Mouse (Mus musculus) midbrain, embryonic 14.5 days (tissue): Measurements from ENCODE around the gene Erbb3. TPM values are rescaled to one million over a fixed set of nuclear protein-coding genes. Genes with fewer than 3 reads are reported as not detected.
"Not testable (repeated sequence)": the region's sequence is repeated elsewhere in the genome, so short reads cannot be mapped to it uniquely, and the experiment has no call there.

ENCODE experiments used
- ATAC-seq: fragments of 200-750 bp; cut with Nextera tagmentation; 2 replicates; pipeline ENCODE4 v1.8.0; 2017; ENCODE audit warnings: moderate number of reproducible peaks, moderate library complexity; ENCODE audit not compliant: low FRiP score, low TSS enrichment
- DNase-seq: peaks from one replicate; pipeline ENCODE4 v3.0.0-alpha.2; 2015
- H3K27ac ChIP-seq: fragments of 300-500 bp; sonication (generic); replicated peaks from 2 replicates; pipeline ENCODE4 v1.5.1; 2014; ENCODE audit warnings: mild to moderate bottlenecking, low read depth, low read length, moderate library complexity
- H3K27me3 ChIP-seq: fragments of 300-500 bp; sonication (generic); 2 replicates; pipeline ENCODE4 v1.6.1; 2014; ENCODE audit warnings: low read length, control low read depth, mixed read lengths; ENCODE audit not compliant: control insufficient read depth, insufficient read depth
- H3K36me3 ChIP-seq: fragments of 300-500 bp; sonication (generic); 2 replicates; pipeline ENCODE4 v1.6.1; 2014; ENCODE audit warnings: low read length, control low read depth; ENCODE audit not compliant: control insufficient read depth, insufficient read depth
- H3K4me1 ChIP-seq: fragments of 300-500 bp; sonication (generic); 2 replicates; pipeline ENCODE4 v1.6.1; 2014; ENCODE audit warnings: mild to moderate bottlenecking, antibody characterized with exemption, low read length, control low read depth; ENCODE audit not compliant: control insufficient read depth, insufficient read depth
- H3K4me2 ChIP-seq: fragments of 300-500 bp; sonication (generic); 2 replicates; pipeline ENCODE4 v1.6.1; 2014; ENCODE audit warnings: mild to moderate bottlenecking, low read length, moderate library complexity
- H3K4me3 ChIP-seq: fragments of 300-500 bp; sonication (generic); replicated peaks from 2 replicates; pipeline ENCODE4 v1.5.1; 2014; ENCODE audit warnings: low read depth, low read length
- H3K9ac ChIP-seq: fragments of 300-500 bp; sonication (generic); replicated peaks from 2 replicates; pipeline ENCODE4 v1.6.1; 2014; ENCODE audit warnings: mild to moderate bottlenecking, low read length, moderate library complexity
- H3K9me3 ChIP-seq: fragments of 300-500 bp; sonication (generic); 2 replicates; pipeline ENCODE4 v1.6.1; 2016; ENCODE audit warnings: low read length, control low read depth, mixed read lengths; ENCODE audit not compliant: control insufficient read depth
- WGBS: fragments of 180-500 bp; shearing (Covaris S2); extraction: QIAGEN DNeasy Blood & Tissue Kit; methylation state at CpG from one replicate; pipeline ENCODE4 v1.1.7; 2014; 5-methylcytosine and 5-hydroxymethylcytosine counted together
- polyA plus RNA-seq: library from polyadenylated mRNA; unstranded; fragments of >200 nt; fragmentation: Nextera tagmentation; extraction: Ambion mirVana; gene quantifications from 2 replicates; pipeline ENCODE4 v1.2.1, GENCODE M21; 2014

The Erbb3 gene
- polyA plus RNA-seq, 1 experiment from 2014 or later = 0.47 TPM

- H3K27me3 ChIP-seq = no peaks in the 10 kb centered on the region
- H3K36me3 ChIP-seq = peaks cover 43% of the 10 kb centered on the region
- ATAC-seq (no peak), DNase-seq (no peak)
- no peak overlapping the region for H3K4me2 ChIP-seq
- H3K4me1 ChIP-seq = no peaks in the 10 kb centered on the region
- H3K9ac ChIP-seq = no peak overlapping the region
- no peak overlapping the region for H3K27ac ChIP-seq
- H3K4me3 ChIP-seq = no peak overlapping the region
- H3K9me3 ChIP-seq = no peaks in the 10 kb centered on the region
These were observed 33.2 kb downstream of the Erbb3 start for GRCm38 (mm10) chr10:128556286-128556685.

GRCm38 (mm10) chr10:128555567-128555966 is 33.9 kb downstream of the Erbb3 start:
- DNase-seq, H3K27ac ChIP-seq, H3K4me3 ChIP-seq, H3K4me2 ChIP-seq, H3K27me3 ChIP-seq, H3K4me1 ChIP-seq, H3K9ac ChIP-seq, ATAC-seq, H3K9me3 ChIP-seq: not testable (repeated sequence)
- 84% methylated on average over 1 of the region's 1 CpGs for WGBS
- peaks cover 36% of the 10 kb centered on the region for H3K36me3 ChIP-seq

DNA sequence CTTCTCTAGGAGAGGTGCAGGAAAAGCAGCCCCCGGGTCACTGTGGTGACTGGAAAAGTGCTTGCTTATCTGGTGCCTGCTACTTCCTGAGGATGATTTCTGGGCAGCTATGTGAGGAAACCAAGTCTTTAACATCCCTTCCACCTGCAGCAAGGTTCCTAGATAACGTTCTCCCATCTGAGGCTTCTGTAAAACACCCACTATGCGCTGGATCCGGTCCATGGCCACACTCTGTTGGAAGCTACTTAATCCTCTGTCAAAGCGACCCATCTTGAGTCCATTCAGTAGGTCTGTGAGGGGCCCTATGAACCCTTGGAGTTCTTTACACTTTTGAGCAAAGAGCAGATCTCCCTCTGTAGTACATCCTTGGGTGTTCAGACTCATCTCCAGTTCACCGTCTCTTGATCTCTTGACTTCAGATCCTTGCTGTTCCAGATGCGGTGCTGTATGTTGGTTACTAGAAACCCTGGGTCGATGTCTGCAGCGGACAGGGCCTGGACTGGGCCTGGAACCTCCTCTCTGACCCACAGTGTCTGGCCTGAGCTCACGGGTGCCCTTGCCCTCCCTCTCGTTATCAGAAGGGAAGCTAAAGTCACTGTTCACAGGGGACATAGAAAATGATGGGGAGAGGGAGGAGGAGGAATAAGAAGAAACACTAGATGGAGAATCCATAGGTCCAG is 39.2 kb downstream of the Erbb3 start:
- not testable (repeated sequence) for H3K36me3 ChIP-seq, DNase-seq, ATAC-seq, H3K4me3 ChIP-seq, H3K4me1 ChIP-seq, H3K9ac ChIP-seq, H3K9me3 ChIP-seq, H3K4me2 ChIP-seq, H3K27me3 ChIP-seq
- 90% methylated on average over 11 of the region's 11 CpGs for WGBS
- peak overlapping the region; percentile 60; the same call in 1 of the 2 replicates for H3K27ac ChIP-seq

GRCm38 (mm10) chr10:128549682-128550057 is 39.8 kb downstream of the Erbb3 start:
- Histone ChIP-seq H3K4me3 (peak overlapping the region; percentile 73; the same call in 1 of the 2 replicates), H3K27ac (peak overlapping the region; percentile 60; the same call in 1 of the 2 replicates), H3K4me2 (peak overlapping the region; percentile 83)
- not testable (repeated sequence) for ATAC-seq, H3K4me1 ChIP-seq, H3K27me3 ChIP-seq, H3K9ac ChIP-seq, H3K36me3 ChIP-seq, H3K9me3 ChIP-seq, DNase-seq
- WGBS = 59% methylated on average over 6 of the region's 6 CpGs

GRCm38 (mm10) chr10:128548947-128549681 is 40.3 kb downstream of the Erbb3 start, which contains the start of gene Rpl41:
Gene Rpl41 (minus strand): TSS chr10:128549305.
- H3K36me3 ChIP-seq = peaks cover 15% of the 10 kb centered on the region
- WGBS = under 1% methylated on average over 31 of the region's 31 CpGs

DNA sequence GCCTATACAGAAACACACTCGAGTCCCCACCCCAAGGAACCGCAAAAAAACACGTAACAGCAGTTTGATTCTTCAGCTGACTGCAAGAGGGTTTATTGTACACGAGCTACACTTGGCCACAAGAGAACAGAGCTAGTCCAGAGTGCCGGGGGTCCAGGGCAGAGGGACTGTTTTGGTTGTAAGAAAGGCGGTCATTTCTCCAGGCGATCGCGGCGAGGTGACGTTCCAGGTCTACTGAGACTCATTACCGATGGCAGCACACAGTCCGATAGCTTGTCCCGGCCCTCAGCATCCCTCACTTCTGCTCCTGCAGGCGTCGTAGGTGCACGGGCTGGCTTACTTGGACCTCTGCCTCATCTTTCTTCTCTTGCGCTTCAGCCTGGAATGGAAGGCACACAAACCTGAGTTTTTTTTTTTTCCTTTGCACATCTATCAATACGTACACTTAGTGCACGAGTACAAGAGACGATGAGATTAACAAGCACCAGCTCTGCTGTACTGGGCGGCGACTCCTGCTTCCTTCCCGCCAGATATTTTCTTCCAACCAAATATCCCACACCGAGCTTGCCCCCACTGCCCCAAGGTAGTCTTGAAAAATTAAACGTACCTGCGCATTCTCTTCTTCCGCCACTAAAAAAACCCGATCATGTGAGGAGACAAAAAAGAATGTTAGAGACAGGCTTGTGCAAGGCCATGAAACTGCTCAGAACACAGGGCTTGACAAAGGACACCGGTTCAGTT is 41.2 kb downstream of the Erbb3 start:
- 1% methylated on average over 20 of the region's 30 CpGs for WGBS

More at GRCm38 (mm10) chr10:128548947-128549681, 40.3 kb downstream of the Erbb3 start, which contains the start of gene Rpl41:
- Histone ChIP-seq H3K9me3 (no peaks in the 10 kb centered on the region), H3K4me1 (peaks cover 8% of the 10 kb centered on the region), H3K27ac (peak within 1 kb of the TSS; percentile 96), H3K4me3 (peak within 1 kb of the TSS; percentile 73), H3K9ac (peak within 1 kb of the TSS; percentile 92), H3K4me2 (peak within 1 kb of the TSS; percentile 83), H3K27me3 (no peaks in the 10 kb centered on the region)
- DNase-seq (peak; percentile 98), ATAC-seq (peak; percentile 91)

DNA sequence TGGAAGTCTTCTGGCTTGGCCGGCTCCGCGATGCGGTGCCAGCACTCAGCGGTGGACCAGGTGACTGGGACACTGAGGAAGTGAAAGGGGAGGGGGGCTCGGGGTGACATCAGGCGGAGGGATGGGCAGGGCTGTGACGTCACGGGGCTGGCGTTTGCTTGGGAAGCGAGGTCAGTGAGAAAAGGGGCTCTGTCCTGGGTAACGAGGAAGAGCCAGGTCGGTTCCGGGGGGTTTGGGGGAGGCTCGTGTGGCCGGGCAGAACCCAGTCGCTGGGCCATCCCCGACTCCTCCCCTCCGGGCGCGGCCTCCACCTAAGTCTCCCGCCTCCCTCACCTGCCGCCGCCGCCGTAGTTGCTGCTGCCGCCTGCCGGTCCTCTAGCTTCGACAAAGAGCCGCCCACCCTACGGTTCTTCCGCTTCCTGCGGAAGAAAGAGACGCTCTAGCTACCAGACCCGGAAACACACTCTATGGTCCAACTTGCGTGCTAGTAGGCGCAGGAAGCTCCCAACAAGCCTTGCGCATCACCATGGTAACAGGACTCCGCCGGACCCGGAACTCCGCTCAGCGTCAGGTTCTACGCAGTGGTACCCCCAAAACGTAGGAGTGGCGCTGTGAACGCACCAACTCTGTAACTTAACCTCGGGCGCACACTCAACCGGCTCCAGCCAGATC is 42.0 kb downstream of the Erbb3 start, which contains the start of gene Zc3h10:
Gene Zc3h10 (minus strand): TSS at position 414 of the 672 bp plus-strand sequence.
- ATAC-seq = peak; percentile 90
- Histone ChIP-seq H3K9me3 (no peaks in the 10 kb centered on the region), H3K27me3 (no peaks in the 10 kb centered on the region), H3K9ac (peak within 1 kb of the TSS; percentile 92), H3K36me3 (peaks cover 31% of the 10 kb centered on the region), H3K4me1 (peaks cover 8% of the 10 kb centered on the region), H3K4me2 (peak within 1 kb of the TSS; percentile 83), H3K27ac (peak within 1 kb of the TSS; percentile 97), H3K4me3 (peak within 1 kb of the TSS; percentile 73)
- under 1% methylated on average over 50 of the region's 50 CpGs for WGBS
- peak; percentile 98 for DNase-seq

More for the DNA sequence above, 41.2 kb downstream of the Erbb3 start:
- not testable (repeated sequence) for H3K27me3 ChIP-seq, DNase-seq, H3K9me3 ChIP-seq, H3K4me1 ChIP-seq, ATAC-seq
- Histone ChIP-seq H3K4me2 (peak overlapping the region; percentile 83), H3K4me3 (peak overlapping the region; percentile 73), H3K36me3 (peaks cover 24% of the 10 kb centered on the region), H3K27ac (peak overlapping the region; percentile 97), H3K9ac (peak overlapping the region; percentile 92)

DNA sequence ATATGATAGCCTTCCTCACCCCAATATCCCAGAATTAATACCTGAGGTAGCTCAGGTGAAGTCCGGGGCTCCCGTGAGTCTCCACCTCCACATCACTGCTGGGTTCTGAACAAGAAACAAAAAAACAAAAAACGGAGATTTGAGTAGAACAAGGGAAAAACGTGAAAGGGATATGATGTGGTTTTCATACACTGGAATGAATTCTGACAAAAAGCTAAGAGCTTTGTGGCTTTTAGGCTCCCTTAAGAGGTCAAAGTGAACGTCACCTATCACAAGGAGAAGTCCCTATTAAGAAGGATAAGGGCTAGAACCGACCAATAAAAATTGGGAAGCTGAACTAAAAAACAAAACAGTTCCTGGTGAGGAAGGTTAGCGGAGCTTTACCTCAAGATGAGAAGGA is 42.7 kb downstream of the Erbb3 start:
- 25% methylated on average over 7 of the region's 7 CpGs for WGBS

More for the DNA sequence above, 42.7 kb downstream of the Erbb3 start:
- Histone ChIP-seq H3K4me1 (peaks cover 8% of the 10 kb centered on the region), H3K9me3 (no peaks in the 10 kb centered on the region), H3K9ac (peak overlapping the region; percentile 72), H3K27me3 (no peaks in the 10 kb centered on the region), H3K36me3 (peaks cover 38% of the 10 kb centered on the region), H3K27ac (peak overlapping the region; percentile 97), H3K4me3 (peak overlapping the region; percentile 73), H3K4me2 (peak overlapping the region; percentile 83)
- ATAC-seq (no peak), DNase-seq (no peak)
